Mouse (Mus musculus) CH12.LX (cell line): ENCODE results near the gene Nwd1. TPM values are rescaled to one million over a fixed set of nuclear protein-coding genes. Genes with fewer than 3 reads are reported as not detected.

ENCODE experiments used
- DNase-seq: peaks from one replicate; pipeline ENCODE4 v3.0.0-alpha.2; 2013; ENCODE audit errors: extremely low read depth
- H3K27ac ChIP-seq: 2 replicates; pipeline ENCODE4 v1.5.1; 2012; ENCODE audit warnings: low read depth, mild to moderate bottlenecking, control low read depth, moderate library complexity; ENCODE audit not compliant: insufficient read depth
- H3K27me3 ChIP-seq: replicated peaks from 2 replicates; pipeline ENCODE3; 2012; ENCODE audit warnings: inconsistent platforms
- H3K36me3 ChIP-seq, 2 experiments: replicated peaks in 1 of 2; 2 replicates each; pipeline versions ENCODE3 to v1.6.1; 2012; ENCODE audit warnings: inconsistent platforms in 1 of 2, low read length in 1 of 2, mild to moderate bottlenecking in 1 of 2, mixed read lengths in 1 of 2, moderate library complexity in 1 of 2; ENCODE audit not compliant: control insufficient read depth in 1 of 2, insufficient read depth in 1 of 2
- H3K4me1 ChIP-seq, 2 experiments: 2 replicates each; pipeline ENCODE4 v1.6.1; 2012; ENCODE audit warnings: inconsistent platforms in 1 of 2, moderate library complexity in 1 of 2; ENCODE audit not compliant: insufficient read depth in 2 of 2, control insufficient read depth in 1 of 2
- H3K4me2 ChIP-seq: 2 replicates; pipeline ENCODE4 v1.6.1; 2012; ENCODE audit warnings: low read depth, mild to moderate bottlenecking, control low read depth; ENCODE audit not compliant: poor library complexity, insufficient read depth, severe bottlenecking
- H3K4me3 ChIP-seq, 3 experiments: fragments of 150-350 bp in 1 of 3; sonication (generic) in 1 of 3; replicated peaks in 1 of 3; 2 replicates each; pipeline versions ENCODE3 to v1.5.1; 2011 to 2012; ENCODE audit warnings: low read depth in 2 of 3, low read length in 2 of 3, mild to moderate bottlenecking in 2 of 3, moderate library complexity in 2 of 3, control low read depth in 1 of 3, improper control_type of control experiment in 1 of 3, inconsistent platforms in 1 of 3, mixed read lengths in 1 of 3; ENCODE audit not compliant: poor library complexity in 1 of 3
- H3K79me2 ChIP-seq: replicated peaks from 2 replicates; pipeline ENCODE4 v1.6.1; 2012; ENCODE audit warnings: mild to moderate bottlenecking, moderate library complexity; ENCODE audit not compliant: control insufficient read depth, poor library complexity, insufficient read depth, severe bottlenecking; ENCODE audit errors: extremely low read depth
- H3K9ac ChIP-seq: 2 replicates; pipeline ENCODE4 v1.6.1; 2012; ENCODE audit warnings: low read depth, mild to moderate bottlenecking, control low read depth, moderate library complexity; ENCODE audit not compliant: insufficient read depth
- H3K9me3 ChIP-seq: replicated peaks from 2 replicates; pipeline ENCODE3; 2012; ENCODE audit warnings: low read length, inconsistent platforms, mixed read lengths
- BHLHE40 ChIP-seq: IDR thresholded peaks from 2 replicates; pipeline ENCODE4 v1.6.1; 2011; ENCODE audit warnings: mild to moderate bottlenecking, low read depth, low read length, improper control_type of control experiment
- CHD1 ChIP-seq: IDR thresholded peaks from 2 replicates; pipeline ENCODE4 v1.6.1; 2012; ENCODE audit warnings: low read depth, low read length, improper control_type of control experiment, inconsistent platforms
- ELF1 ChIP-seq: IDR thresholded peaks from 2 replicates; pipeline ENCODE4 v1.6.1; 2014; ENCODE audit warnings: low read depth, mild to moderate bottlenecking, inconsistent platforms, low read length, improper control_type of control experiment
- GABPA ChIP-seq: IDR thresholded peaks from 2 replicates; pipeline ENCODE4 v1.6.1; 2012; ENCODE audit warnings: low read depth, low read length, improper control_type of control experiment, inconsistent platforms; ENCODE audit not compliant: insufficient replicate concordance
- HCFC1 ChIP-seq: IDR thresholded peaks from 2 replicates; pipeline ENCODE4 v1.6.1; 2012; ENCODE audit warnings: low read depth, mild to moderate bottlenecking, inconsistent platforms, low read length, improper control_type of control experiment
- JUN ChIP-seq: IDR thresholded peaks from 2 replicates; pipeline ENCODE4 v1.6.1; 2011; ENCODE audit warnings: low read depth, mild to moderate bottlenecking, low read length, improper control_type of control experiment, moderate library complexity; ENCODE audit not compliant: insufficient read depth
- JUND ChIP-seq: conservative IDR thresholded peaks from 2 replicates; pipeline ENCODE4 v1.6.1; 2011; ENCODE audit warnings: low read depth, low read length, improper control_type of control experiment
- MAFK ChIP-seq: IDR thresholded peaks from 2 replicates; pipeline ENCODE4 v1.6.1; 2011; ENCODE audit warnings: low read length, improper control_type of control experiment; ENCODE audit not compliant: insufficient replicate concordance
- MAX ChIP-seq: IDR thresholded peaks from 2 replicates; pipeline ENCODE4 v1.6.1; 2011; ENCODE audit warnings: low read length, improper control_type of control experiment
- MAZ ChIP-seq: IDR thresholded peaks from 2 replicates; pipeline ENCODE4 v1.6.1; 2012; ENCODE audit warnings: low read depth, mild to moderate bottlenecking, inconsistent platforms, low read length, improper control_type of control experiment, moderate library complexity
- MXI1 ChIP-seq: IDR thresholded peaks from 2 replicates; pipeline ENCODE4 v1.6.1; 2011; ENCODE audit warnings: mild to moderate bottlenecking, low read depth, low read length, improper control_type of control experiment
- MYC ChIP-seq: IDR thresholded peaks from 2 replicates; pipeline ENCODE4 v1.6.1; 2011; ENCODE audit warnings: low read depth, mild to moderate bottlenecking, improper control_type of control experiment, low read length
- NELFE ChIP-seq: IDR thresholded peaks from 2 replicates; pipeline ENCODE4 v1.6.1; 2011; ENCODE audit warnings: low read depth, low read length, improper control_type of control experiment
- NRF1 ChIP-seq: IDR thresholded peaks from 2 replicates; pipeline ENCODE4 v1.6.1; 2014; ENCODE audit warnings: low read depth, mild to moderate bottlenecking, inconsistent platforms, low read length, improper control_type of control experiment, moderate library complexity
- PAX5 ChIP-seq: IDR thresholded peaks from 2 replicates; pipeline ENCODE4 v1.6.1; 2012; ENCODE audit warnings: low read length, inconsistent platforms, mixed read lengths
- RAD21 ChIP-seq: IDR thresholded peaks from 2 replicates; pipeline ENCODE4 v1.6.1; 2011; ENCODE audit warnings: low read depth, mild to moderate bottlenecking, low read length, improper control_type of control experiment, moderate library complexity
- SIN3A ChIP-seq: IDR thresholded peaks from 2 replicates; pipeline ENCODE4 v1.6.1; 2012; ENCODE audit warnings: low read length, improper control_type of control experiment, inconsistent platforms
- SMC3 ChIP-seq: IDR thresholded peaks from 2 replicates; pipeline ENCODE4 v1.6.1; 2011; ENCODE audit warnings: low read depth, low read length, improper control_type of control experiment
- TBP ChIP-seq: conservative IDR thresholded peaks from 2 replicates; pipeline ENCODE4 v1.6.1; 2011; ENCODE audit warnings: low read depth, low read length, improper control_type of control experiment
- ZC3H11A ChIP-seq: IDR thresholded peaks from 2 replicates; pipeline ENCODE4 v1.6.1; 2012; ENCODE audit warnings: low read depth, mild to moderate bottlenecking, inconsistent platforms, low read length, improper control_type of control experiment
- ZNF384 ChIP-seq: IDR thresholded peaks from 2 replicates; pipeline ENCODE4 v1.6.1; 2012; ENCODE audit warnings: low read depth, low read length, improper control_type of control experiment, inconsistent platforms
- dilution Hi-C: fragments of 300-500 bp; cut with MboI; formaldehyde crosslinking; loops from 2 replicates; pipeline ENCODE4 v1.14.3; 2020; ENCODE audit warnings: low sequenced_read_pairs; ENCODE audit not compliant: extremely low pct_unique_long_range_greater_than_20kb, extremely low pct_ligation_motif_present
- in situ Hi-C: fragments of 300-500 bp; cut with MboI; formaldehyde crosslinking; loops from 3 replicates; pipeline ENCODE4 v1.14.3; 2019; ENCODE audit warnings: low sequenced_read_pairs, low pct_ligation_motif_present, low pct_unique_long_range_greater_than_20kb, mixed read lengths
- polyA plus RNA-seq: library from polyadenylated mRNA; unstranded; fragments of >175 nt; gene quantifications from 2 replicates; pipeline ENCODE4 v1.2.1, GENCODE M21; 2012; ENCODE audit warnings: low read depth; ENCODE audit not compliant: insufficient read length
- total RNA-seq, 2 experiments: library from RNA; depleted of rRNA; stranded (reverse); fragments of 300-350 nt in 1 of 2; fragments of >200 nt in 1 of 2; gene quantifications; 2 replicates each; pipeline ENCODE4 v1.2.3; 2012 to 2014

Gene Nwd1
- total and polyA plus RNA-seq, 3 experiments: 0.04 TPM; not detected in 2

- peaks cover 0 to under 1% of the 10 kb centered on the region in 2 experiments; a peak in 1 of 4 replicates for H3K4me1 ChIP-seq
- no peak overlapping the region for H3K9ac ChIP-seq
- H3K79me2 ChIP-seq: no peaks in the 10 kb centered on the region
- TF ChIP-seq CHD1 (no peak), JUND (no peak), BHLHE40 (no peak), ZC3H11A (no peak), GABPA (no peak), MAX (no peak), SIN3A (no peak), MAZ (no peak), ZNF384 (no peak)
- H3K27ac ChIP-seq: no peak overlapping the region
- H3K4me2 ChIP-seq: no peak overlapping the region
- H3K36me3 ChIP-seq: no peaks in the 10 kb centered on the region
- H3K9me3 ChIP-seq: no peaks in the 10 kb centered on the region
- dilution Hi-C loops (no loop called here), in situ Hi-C loops (no loop called here)
- H3K4me3 ChIP-seq: no peak overlapping the region
- no peak for DNase-seq
- no peaks in the 10 kb centered on the region for H3K27me3 ChIP-seq
These were observed 66.1 kb downstream of the Nwd1 start for GRCm38 (mm10) chr8:72712569-72712968.

- Histone ChIP-seq H3K4me1 (peaks cover 2 to 5% of the 10 kb centered on the region in 2 experiments; a peak in 1 of 4 replicates), H3K9ac (no peak overlapping the region), H3K9me3 (no peaks in the 10 kb centered on the region), H3K79me2 (no peaks in the 10 kb centered on the region), H3K27ac (no peak overlapping the region), H3K36me3 (no peaks in the 10 kb centered on the region), H3K4me2 (no peak overlapping the region), H3K4me3 (no peak overlapping the region), H3K27me3 (no peaks in the 10 kb centered on the region)
- in situ Hi-C loops: no loop called here
- no peak for DNase-seq
- TF ChIP-seq MAFK (no peak), NELFE (no peak), MYC (no peak), TBP (no peak), MXI1 (no peak), HCFC1 (no peak), CHD1 (no peak), ELF1 (no peak), JUN (no peak), SMC3 (no peak), MAZ (no peak), PAX5 (no peak), JUND (no peak), BHLHE40 (no peak), NRF1 (no peak), RAD21 (no peak)
- dilution Hi-C loops: no loop called here
These were observed 70.1 kb downstream of the Nwd1 start for GRCm38 (mm10) chr8:72716594-72716993.
